Mouse (Mus musculus) CD4-positive helper T cell, adult 2 months (primary cell): Measurements from ENCODE around the gene Pnp.
"Not testable (repeated sequence)": the region's sequence is repeated elsewhere in the genome, so short reads cannot be mapped to it uniquely, and the experiment has no call there.

ENCODE experiments used
- DNase-seq: peaks from one replicate; pipeline ENCODE4 v3.0.0-alpha.2; 2012; ENCODE audit warnings: low read depth, missing footprints, low spot score

The Pnp gene

GRCm38 (mm10) chr14:50930754-50931492, at the start of gene Pnp, which contains the start of gene Pip4p1:
TSS of gene Pnp (plus strand) at chr14:50931082.
TSS of gene Pip4p1 (minus strand) at chr14:50930856.
- peak; percentile 100 for DNase-seq

DNA sequence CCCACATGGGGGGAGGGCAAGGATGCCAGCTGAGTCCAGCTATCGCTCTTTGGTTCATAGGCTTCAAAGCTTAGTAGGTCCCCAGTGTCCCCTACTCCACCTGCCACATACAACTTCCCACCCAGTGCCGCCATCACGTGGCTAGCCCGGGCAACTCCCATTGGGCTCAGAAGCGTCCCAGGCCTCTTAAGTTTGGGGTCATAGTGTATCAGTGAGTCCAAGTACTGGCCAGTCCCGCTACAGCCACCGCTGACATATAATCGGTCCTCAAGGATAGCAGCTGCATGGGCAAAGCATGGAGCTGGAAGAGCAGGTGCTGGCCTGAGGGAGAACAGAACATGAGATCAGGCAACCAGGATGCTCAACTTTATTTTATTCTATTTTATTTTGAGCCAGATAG, 39.3 kb upstream of the Pnp start:
- DNase-seq = no peak

- no peak for DNase-seq
Measured at GRCm38 (mm10) chr14:50892091-50892490, 38.8 kb upstream of the Pnp start.

DNA sequence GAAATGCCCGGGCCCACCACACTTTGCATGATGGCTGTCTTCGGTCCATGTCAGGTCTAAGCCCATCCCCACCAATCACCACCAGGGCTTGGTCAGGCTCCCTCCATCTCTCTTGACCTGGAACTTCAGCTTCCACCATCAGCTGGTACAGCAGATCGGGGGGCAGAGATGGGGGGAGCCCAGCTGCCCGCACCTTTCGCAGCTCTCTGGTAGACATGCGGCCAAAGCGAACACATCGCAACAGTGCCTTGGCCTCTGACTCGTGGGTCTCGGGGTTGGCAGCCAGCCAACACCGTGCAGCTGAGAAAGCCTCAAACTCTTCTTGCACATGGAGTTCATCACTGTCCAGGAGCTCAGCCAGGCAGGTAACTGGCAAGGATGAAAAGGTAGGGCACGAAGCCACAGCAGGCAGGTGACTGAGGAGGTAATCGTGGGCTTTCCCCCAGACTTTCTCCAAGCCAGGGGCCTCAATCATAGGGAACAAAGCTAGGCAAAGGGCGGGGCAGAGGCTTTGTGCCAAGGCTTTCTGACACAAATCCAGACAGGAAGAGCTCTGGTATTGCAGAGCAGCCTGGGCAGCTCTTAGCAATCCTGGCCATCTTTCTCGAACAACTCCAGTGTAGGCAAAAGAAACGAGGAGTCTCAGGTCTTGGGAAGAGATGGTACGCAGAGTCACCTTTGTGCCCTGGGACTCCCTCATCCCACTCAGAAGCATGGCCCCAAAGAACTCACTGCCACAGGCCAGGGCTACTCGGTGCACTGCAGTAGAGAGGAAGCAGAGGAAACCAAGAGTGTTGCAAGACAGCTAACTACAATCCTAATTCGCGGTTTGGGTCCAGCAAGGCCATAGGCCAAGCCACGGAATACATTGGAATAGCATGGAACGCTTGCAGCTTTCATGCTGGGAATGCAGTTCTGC, 38.1 kb upstream of the Pnp start:
- DNase-seq = no peak

GRCm38 (mm10) chr14:50895407-50895806, 35.5 kb upstream of the Pnp start:
- DNase-seq = no peak

DNA sequence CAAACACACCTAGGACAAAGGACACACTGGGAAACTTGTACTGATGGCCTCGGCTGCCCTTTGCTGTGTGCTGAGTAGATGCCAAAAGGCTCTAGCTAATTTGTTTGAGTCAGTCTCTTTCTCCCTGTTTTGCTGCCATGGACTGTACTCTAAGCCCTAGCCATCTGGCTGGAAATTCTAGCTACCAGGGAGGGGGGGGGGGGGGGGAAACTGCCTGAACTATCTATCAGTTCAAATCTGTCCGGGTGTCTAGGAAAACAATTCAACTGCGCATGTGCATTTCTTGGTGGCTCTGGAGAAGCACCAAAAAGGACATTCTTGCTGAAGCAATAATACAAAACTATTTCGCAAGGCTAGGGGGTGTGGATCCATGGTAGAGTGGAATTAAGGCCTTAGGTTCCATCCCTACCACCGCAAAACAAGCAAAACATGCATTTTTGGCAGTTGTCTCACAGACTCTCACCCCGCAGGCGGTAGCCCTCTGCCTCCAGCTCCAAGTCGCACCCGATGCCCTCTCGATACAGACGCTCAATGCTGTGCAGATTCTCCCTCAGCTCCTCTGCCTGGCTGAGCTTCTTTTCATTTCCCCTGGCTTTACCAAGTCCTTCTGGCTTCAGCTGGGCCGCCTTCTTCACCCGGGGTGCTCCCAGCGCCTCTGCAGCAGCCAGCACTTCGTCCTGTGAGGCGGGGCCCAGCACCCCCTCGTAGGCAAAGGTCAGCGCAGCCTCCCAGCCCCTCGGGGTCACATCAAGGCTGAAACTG, 34.7 kb upstream of the Pnp start:
- no peak for DNase-seq

DNA sequence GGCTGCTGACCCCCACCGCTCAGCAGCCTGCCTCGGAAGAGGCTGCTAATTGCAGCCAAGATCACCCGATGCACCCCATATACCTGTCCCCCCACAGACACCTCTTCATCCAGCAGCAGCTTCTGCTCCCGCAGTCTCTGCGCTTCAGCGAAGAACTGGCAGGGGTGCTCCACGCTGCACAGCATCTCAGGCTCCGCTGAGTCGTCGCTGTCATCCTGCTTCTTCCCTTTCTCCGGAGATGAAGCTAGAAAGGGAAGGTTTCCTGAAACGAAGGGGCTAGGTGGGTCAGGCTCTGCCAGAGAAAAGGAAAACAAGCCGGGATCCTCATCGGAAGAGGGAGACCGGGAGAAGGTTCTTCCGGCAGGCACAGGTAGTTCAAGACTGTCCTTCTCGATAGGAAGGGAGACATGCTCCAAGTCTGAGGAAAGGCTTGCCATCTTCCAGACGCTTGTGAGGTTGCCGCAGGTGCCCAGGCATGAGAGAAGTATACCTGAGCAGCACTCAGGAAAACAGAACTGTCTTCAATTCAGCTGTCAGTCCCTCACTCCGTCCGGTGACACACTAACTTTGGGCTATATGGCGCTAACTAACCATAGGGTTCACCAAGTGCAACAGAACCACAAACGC, 34.0 kb upstream of the Pnp start:
- no peak for DNase-seq

DNA sequence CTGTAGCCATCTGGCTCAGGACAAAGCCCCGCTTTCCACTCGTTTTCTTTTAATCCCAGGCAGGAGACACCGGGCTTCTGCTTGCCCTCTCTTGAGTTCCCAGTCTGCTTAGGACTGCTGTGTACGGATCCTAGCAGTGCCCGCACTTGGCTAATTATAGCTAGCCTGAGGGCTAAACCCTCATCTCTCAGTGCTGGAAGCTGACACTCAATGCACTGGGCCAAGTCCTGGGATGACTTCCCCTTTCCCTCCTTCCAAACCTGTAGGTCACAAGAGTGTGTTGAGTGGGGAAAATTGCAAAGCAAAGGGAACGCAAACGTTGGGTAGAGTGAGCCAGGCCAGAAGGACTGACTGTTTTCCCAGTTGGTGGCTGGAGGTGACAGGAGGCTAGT, 33.5 kb upstream of the Pnp start, which contains the start of gene Klhl33:
TSS of gene Klhl33 (minus strand) at position 134 of the 392 bp plus-strand sequence.
- no peak for DNase-seq

- not testable (repeated sequence) for DNase-seq
Measured at GRCm38 (mm10) chr14:50897992-50898391, 32.9 kb upstream of the Pnp start.

DNA sequence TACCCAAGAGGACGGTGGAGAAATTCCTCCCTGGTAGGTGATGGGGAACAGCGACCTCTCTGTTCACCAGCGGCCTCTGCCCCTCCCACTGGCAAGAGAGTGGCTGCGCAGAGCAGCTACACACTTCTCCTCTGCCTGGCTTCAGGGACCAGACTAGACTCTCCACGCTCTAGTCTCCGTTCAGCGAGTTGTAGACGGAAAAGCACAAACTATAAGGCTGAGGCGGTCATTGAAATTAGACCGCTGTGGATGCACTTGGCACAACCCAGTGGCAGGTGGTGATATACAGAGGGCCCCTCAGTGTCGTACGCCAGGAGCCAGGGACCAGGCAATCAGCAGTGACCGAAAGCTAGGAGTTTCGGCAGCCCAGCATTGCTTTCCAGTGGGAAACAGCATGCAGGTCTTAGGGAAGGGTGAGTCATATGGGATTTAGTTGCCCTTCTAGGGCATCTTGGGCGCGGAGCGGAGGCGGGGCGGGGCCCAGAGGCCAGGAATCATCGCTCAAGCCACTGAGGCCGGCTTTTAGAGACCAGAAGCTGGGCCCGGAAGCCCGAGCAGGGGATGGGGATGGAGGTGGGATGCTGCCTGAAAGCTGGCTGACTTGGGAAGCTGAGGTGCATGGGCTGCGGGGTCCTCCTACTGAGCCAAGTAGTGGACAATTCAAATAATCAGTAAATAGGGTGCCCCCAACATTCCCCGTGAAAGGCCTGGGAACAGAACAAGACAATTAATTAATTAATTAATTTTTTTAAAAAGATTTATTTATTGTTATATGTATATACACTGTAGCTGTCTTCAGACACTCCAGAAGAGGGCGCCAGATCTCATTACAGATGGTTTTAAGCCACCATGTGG, 26.7 kb upstream of the Pnp start:
- DNase-seq = no peak

DNA sequence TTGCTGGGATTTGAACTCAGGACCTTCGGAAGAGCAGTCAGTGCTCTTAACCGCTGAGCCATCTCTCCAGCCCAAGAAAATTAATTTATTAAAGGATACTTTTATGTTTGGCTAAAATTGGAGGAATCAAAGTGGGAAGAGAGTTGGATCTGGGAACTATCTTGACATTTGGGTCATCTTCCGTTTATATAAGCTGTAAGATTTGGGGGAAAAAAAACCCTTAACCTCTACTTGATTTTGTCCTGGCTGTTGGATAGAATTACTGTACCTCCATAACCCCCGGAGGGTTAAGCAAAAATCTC, 26.1 kb upstream of the Pnp start:
- no peak for DNase-seq

DNA sequence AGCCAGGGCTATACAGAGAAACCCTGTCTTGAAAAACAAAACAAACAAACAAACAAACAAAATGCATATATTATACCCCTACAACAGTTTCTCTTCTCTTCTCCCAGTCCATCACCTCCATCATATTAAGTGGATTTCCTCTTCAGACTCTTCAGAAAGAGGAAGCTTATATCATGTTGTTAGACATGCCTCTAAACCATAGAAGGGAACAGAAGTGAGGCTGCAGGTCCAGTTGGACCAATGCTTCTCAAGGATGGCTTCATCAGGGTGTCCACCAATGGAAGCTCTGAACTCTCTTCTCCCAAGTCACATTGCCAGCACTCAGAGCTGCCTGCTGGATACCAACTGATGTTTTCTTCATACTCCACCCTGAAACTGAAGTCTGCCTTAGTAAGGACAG, 25.6 kb upstream of the Pnp start:
- not testable (repeated sequence) for DNase-seq

GRCm38 (mm10) chr14:50908126-50908525, 22.8 kb upstream of the Pnp start:
- no peak for DNase-seq

- DNase-seq = no peak
Measured at GRCm38 (mm10) chr14:50911356-50911755, 19.5 kb upstream of the Pnp start.

GRCm38 (mm10) chr14:50923437-50923836, 7.4 kb upstream of the Pnp start:
- DNase-seq = peak; percentile 14

GRCm38 (mm10) chr14:50924281-50925064, 6.4 kb upstream of the Pnp start, which contains the start of the genes Osgep and Apex1:
TSS of gene Osgep (minus strand) at chr14:50924893.
TSS of gene Apex1 (plus strand) at chr14:50924968.
- peak; percentile 97 for DNase-seq

DNA sequence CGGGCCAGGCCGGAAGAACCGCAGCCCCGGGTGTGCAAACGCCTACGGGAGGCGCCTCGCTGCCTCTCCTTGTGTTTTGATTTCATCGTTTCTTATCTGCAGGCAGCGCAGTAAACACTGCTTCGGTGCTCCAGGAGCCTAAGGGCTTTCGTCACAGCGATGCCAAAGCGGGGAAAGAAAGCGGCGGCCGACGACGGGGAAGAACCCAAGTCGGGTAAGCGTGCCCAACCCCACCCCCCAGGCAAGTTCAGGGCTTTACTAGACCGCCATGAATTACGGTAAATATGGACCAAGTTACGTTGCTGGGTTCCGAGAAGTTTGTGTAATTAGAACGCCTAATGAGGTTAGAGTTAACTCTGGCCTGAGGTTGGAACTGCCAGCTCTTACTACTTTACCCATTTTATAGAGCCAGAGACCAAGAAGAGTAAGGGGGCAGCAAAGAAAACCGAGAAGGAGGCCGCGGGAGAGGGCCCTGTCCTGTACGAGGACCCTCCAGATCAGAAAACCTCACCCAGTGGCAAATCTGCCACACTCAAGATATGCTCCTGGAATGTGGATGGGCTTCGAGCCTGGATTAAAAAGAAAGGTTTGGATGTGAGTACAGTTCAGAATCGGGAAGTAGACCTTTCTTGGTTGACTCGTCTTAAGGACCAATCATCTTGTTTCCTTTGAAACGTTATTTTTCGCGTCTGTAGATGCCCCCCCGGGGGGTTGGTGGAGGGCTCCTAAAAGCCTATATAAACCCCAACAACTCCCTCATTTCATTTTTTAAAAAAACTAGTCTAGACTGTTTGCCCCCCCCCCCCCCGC, 5.6 kb upstream of the Pnp start:
- no peak for DNase-seq

GRCm38 (mm10) chr14:50927366-50927765, 3.5 kb upstream of the Pnp start:
- no peak for DNase-seq

GRCm38 (mm10) chr14:50929951-50930350, 931 bp upstream of the Pnp start:
- no peak for DNase-seq
